Mouse (Mus musculus) natural killer cell, adult 2 months (primary cell): ENCODE results near the gene Atf4.

Source experiments
- DNase-seq, 2 experiments: peaks; one replicate each; pipeline ENCODE4 v3.0.0; 2022; ENCODE audit warnings: low spot score in 2 of 2

The Atf4 gene

DNA sequence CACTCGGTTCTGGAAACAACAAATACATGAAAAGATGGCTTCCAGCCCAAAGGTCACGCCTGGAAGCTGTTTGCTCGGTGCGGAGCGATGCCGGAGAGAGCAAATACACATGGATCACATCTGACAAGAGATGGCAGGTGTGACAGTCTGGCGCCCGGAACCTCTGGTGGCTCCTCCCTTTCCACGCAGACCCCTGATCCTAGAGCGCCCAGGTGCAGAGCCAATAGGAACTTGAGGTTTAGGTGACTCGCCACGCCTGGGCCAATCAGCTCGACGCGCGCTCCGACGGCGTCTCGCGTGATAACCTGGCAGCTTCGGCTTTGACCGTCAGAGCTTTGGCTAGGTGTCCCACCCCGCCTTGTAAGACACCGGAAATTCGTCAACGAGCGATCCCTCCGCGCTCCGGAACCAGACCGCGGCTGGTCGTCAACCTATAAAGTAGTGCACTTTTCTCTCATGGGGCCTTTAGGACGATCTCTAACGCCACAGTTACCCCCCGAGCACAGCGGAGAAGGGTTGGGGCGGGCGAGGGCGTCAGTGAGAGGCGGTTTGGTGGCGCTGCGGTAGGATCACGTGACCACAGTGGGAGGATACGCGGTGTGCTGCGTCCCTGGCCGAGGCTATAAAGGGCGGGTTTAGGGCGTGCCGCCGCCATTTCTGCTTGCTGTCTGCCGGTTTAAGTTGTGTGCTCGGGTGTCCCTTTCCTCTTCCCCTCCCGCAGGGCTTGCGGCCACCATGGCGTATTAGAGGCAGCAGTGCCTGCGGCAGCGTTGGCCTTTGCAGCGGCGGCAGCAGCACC, at the start of gene Atf4:
Atf4 (plus strand) TSS at position 338 of the 799 bp plus-strand sequence.
- peak; percentile 99 for DNase-seq

- DNase-seq = no peak
Measured at GRCm38 (mm10) chr15:80206057-80206565, 48.9 kb upstream of the Atf4 start.

DNA sequence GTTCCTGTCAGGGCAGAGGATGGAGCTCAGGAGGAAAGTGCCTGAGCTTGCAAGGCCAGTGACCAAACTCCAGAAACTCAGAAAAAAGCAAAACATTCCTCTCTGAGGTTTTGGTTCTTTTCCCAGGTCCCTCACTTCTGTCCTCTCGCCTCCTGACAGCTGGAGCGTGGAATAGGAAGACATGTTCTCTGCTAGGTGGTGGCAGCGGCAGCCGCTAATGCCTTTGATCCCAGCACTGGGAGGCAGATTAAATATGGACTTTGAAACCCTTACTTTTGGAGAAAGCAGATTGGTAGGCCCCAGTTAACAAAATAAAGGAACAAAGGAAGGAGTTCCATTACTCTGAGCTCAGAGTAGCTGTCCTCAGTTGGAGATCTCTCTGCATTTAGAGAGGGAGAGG, 46.5 kb upstream of the Atf4 start:
- DNase-seq = no peak

DNA sequence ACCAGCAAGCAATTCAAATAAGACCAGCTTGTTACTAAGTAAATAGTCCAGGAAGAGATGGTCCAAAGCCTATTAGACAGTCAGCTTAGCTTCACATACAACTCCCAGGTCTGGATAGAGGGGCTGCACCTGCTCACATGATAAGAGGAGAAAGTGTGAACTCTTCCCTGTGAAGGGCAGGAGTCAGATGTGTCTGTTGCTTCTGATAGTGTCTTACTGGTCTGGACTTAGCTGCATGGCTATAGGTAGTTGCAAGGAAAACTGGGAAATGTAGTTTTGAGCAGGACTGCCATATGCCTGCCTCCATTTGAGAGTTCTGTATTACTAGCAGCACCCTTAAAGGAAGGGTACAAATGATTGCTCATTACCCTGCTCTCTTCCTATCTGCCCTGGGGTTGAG, 41.3 kb upstream of the Atf4 start:
- no peak for DNase-seq

DNA sequence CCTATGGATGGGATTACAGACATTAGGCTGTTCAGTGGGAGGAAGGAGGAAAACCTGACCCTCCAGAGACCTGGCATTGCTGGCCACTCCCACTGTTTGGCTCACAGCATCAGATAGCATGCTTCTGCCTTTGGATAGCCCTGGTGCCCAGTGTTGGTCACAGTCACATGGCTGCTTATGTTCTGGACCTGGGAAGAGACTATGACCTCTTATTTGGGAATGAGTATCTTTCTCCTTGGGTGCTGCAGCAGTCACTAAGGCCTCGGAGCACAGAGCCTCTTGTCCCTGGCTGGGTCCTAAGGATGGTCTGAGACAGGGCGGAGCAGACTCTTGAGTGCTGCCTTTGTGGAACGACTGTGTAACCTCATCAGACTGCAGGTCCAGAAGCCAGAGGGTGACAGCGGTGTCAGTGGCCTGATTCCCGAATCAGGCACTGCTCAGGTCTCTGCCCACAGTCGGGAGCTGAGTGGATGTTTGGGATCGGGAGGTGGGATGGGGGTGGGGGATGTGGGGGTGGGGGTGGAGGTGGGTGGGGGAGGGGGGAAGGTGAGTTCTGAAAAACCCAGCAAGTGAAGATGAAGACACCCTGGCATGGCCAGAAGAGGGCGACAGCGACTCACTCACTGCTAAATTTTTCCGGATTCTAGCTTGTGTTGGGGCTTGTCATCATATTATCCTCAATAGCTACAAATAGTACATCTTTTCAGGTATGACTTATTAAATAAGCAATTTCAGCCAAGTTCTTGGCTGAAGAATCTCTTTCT, 39.1 kb upstream of the Atf4 start:
- DNase-seq = peak in 1 of 2 experiments; percentile 62

GRCm38 (mm10) chr15:80216480-80216820, 38.5 kb upstream of the Atf4 start:
- DNase-seq = peak; percentile 58 to 75

GRCm38 (mm10) chr15:80217476-80217875, 37.5 kb upstream of the Atf4 start:
- no peak for DNase-seq

DNA sequence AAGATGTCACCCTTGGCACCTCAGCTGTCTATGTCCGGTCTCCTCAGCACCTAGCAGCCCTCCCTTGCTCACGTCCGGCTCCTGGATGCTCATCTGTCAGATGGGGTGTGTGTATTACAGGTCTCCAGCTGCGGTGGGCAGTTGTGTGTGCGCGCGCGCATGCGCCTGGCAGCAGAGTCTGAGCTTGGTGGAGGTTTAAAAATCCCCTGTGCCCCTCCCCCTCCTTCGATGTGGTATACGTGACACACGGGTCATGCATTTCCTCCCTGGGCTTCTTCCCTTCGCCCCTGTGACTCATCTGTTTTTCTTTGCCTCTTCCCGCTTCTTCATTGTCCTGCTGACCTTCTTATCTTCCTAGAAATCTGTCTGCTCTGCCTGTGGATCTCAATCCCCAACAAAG, 35.8 kb upstream of the Atf4 start:
- DNase-seq = peak; percentile 85 to 92

- no peak for DNase-seq
Measured at GRCm38 (mm10) chr15:80219705-80220657, 35.0 kb upstream of the Atf4 start.

DNA sequence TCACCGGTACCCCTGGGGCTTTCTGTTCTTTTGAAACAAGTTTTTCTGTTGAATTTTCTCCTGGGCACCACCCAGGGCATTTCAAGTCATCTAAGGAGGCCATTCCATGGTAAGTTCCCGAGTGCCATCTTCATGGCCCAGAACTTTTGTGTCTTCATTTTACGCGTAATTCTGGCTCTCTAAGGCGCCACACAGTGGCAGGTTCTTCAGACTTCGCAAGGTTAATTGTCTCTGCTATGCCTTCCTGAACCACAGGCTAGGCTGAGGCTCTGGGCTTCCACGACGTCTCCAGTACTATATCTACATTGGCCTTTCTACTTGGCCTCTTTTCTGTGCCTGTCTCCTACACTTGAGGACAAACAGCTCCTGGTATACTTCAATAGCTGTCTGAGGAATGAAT, 34.0 kb upstream of the Atf4 start:
- no peak for DNase-seq

GRCm38 (mm10) chr15:80223751-80224150, 31.2 kb upstream of the Atf4 start:
- peak; percentile 51 to 76 for DNase-seq

DNA sequence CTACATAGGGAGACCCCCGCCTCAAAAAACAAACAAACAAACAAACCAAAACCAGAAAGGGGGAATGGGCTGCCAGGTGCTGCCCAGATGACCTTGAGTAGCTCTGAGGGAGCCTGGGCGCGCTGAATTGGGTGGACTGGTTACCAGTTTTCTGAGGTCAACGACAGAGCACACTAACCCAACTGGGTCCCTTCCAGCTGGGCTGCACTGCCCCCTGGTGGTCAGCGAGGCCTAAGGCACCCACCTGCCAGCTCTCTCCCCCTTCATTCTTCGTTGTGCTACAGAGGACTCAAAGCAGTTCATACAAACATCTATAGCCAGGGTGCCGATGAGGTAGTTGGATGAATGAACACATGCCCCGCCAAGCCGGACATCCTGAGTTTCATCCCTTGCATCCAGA, 29.8 kb upstream of the Atf4 start:
- peak; percentile 87 to 88 for DNase-seq

- peak; percentile 67 to 74 for DNase-seq
Measured at GRCm38 (mm10) chr15:80225796-80226195, 29.2 kb upstream of the Atf4 start.

GRCm38 (mm10) chr15:80228071-80228800, 26.7 kb upstream of the Atf4 start:
- no peak for DNase-seq

- DNase-seq = no peak
Measured at GRCm38 (mm10) chr15:80232331-80232730, 22.7 kb upstream of the Atf4 start.

GRCm38 (mm10) chr15:80233053-80233452, 21.9 kb upstream of the Atf4 start:
- DNase-seq = no peak

DNA sequence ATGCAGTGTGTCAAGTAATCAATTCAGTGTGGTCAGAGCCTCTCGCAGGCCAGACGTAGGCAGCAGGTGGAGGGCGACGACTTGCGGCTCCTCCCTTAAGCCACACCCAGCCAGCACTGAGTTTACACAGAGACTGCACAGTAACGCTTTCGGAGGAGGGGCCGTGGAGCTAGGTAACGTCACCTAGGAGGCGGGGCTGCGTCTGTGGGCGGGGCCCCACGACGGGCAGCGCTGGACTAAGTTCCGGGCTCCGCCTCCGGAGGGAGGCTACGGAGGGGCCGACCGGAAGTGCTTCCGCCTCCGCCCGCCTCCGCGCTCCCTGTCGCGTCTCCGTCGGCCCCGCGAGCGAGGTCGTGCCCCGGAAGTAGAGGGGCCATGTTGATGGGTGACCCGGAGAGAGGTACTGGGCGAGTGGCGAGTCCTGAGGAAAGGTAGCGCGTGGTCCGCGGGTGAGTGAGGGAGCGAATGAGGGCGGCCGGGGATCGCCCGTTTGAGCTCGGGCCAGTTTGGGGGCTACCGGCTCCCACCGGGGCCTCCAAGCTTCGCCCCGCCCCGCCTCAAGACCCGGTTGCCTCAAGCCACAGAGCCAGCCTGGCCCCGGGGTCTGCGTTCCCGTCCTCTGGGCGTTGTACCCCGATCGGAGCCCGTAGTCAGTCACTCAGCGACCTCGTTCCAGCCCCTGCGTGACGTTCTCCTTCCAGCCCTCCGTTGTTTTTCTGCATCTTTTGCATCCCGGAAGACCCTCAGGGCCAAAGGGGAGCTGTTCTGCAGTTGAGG, 21.1 kb upstream of the Atf4 start, which contains the start of gene Mief1:
Mief1 (plus strand) TSS at position 286 of the 777 bp plus-strand sequence.
- DNase-seq = peak; percentile 99

DNA sequence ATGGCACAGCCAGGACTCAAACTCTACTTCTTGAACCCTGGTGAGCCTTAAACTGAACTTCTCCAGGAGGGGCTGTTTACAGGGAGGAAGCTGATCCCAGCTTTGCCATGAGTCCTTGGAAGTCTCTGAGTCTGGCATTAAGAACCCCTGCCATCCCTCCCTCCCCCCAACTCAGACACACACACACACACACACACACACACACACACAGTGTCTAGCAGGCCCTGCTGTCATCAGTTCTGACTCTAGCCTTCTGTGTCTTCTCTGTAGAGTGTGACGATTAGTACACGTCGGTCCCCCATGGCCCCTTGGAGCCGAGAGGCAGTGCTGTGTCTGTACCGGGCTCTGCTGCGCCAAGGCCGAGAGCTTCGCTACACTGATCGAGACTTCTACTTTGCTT, 19.4 kb upstream of the Atf4 start, which contains the start of gene AC140267.1:
AC140267.1 (plus strand) TSS at position 301 of the 400 bp plus-strand sequence.
- DNase-seq = no peak

DNA sequence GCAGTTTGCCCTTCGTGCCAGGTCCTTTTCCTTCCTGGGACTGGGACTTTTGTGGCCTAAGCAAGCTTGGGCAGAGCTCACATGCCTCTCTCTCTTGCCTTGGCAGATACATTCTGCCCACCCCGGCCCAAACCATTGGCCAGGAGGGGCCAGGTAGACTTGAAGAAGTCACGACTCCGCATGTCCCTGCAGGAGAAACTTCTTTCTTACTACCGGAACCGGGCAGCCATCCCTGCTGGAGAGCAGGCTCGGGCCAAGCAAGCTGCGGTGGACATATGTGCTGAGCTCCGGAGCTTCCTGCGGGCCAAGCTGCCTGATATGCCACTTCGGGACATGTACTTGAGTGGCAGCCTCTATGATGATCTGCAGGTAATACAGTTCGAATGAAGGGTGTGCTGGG, 6.8 kb upstream of the Atf4 start:
- DNase-seq = no peak

DNA sequence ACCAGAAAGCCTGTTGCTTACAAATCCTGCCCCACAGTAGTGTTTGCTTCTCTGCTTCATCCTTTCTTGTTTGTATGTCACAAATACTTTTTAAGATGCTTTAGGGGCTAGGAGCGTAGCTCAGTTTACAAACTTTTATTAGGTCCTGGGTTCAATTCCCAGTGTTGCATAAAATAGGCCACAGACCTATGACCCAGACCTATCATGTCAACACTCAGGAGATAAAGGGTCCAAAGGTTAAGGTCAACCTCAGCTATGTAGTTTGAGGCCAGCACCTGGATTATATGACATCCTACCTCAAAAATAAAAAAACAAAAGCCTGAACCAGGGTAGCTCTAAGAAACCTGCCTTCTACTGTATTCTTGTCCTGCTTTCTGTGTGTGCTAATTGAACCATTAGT, 6.4 kb upstream of the Atf4 start:
- no peak for DNase-seq
